9 mouse cellular contexts compared by ENCODE assay signal in genomic region chr5:114591151-114591561, GRCm38 (mm10). TPM values are rescaled to one million over a fixed set of nuclear protein-coding genes. Genes with fewer than 3 reads are reported as not detected.
A peak's percentile ranks its signal among the peaks of the same experiment; 100 is the strongest.
DNase-seq lines count a peak whose midpoint lies in the region; ATAC-seq lines count a peak whose summit lies in the region.
"Had no signal": no experiment of that assay in that cellular context is flagged by ENCODE, and none has a peak within 500 bp of the region (broad histone marks: within the 10 kb centered on the region; RNA-seq: fewer than 3 reads in every experiment).

No protein-coding gene starts in this region.

- 0 out of 2 replicates have a peak overlapping the region, but pooled peaks have one; percentile 2 for H3K9ac ChIP-seq in neural tube, embryonic 11.5 days (ENCODE audit: low read length)
- H3K9ac ChIP-seq in intestine, embryonic 15.5 days: no peak overlapping the region
- no peak overlapping the region for H3K9ac ChIP-seq in neural tube, embryonic 14.5 days (replicated peaks; ENCODE audit: low read depth, low read length)

- no peak overlapping the region for H3K4me3 ChIP-seq in neural tube, embryonic 11.5 days (ENCODE audit: low read depth, low read length)
- no peak overlapping the region for H3K4me3 ChIP-seq in intestine, embryonic 15.5 days (replicated peaks)
- H3K4me3 ChIP-seq in neural tube, embryonic 14.5 days (ENCODE audit: low read depth, low read length): no peak overlapping the region
- H3K4me3 ChIP-seq: myocyte had no signal

- peak overlapping the region; percentile 69 for H3K27ac ChIP-seq in neural tube, embryonic 11.5 days (ENCODE audit: low read depth, low read length)
- H3K27ac ChIP-seq in intestine, embryonic 15.5 days: peak overlapping the region; percentile 83
- 0 out of 2 replicates have a peak overlapping the region, but pooled peaks have one; percentile 2 for H3K27ac ChIP-seq in neural tube, embryonic 14.5 days (ENCODE audit: low read depth, low read length)

- WGBS in neural tube, embryonic 11.5 days: 56% methylated on average over 15 of the region's 15 CpGs
- WGBS in intestine, embryonic 15.5 days: 14% methylated on average over 15 of the region's 15 CpGs
- WGBS in neural tube, embryonic 14.5 days: 34% methylated on average over 15 of the region's 15 CpGs

- no peaks in the 10 kb centered on the region for H3K36me3 ChIP-seq in neural tube, embryonic 11.5 days (ENCODE audit: control insufficient read depth, insufficient read depth, low read length)
- no peaks in the 10 kb centered on the region for H3K36me3 ChIP-seq in intestine, embryonic 15.5 days
- no peaks in the 10 kb centered on the region for H3K36me3 ChIP-seq in neural tube, embryonic 14.5 days (ENCODE audit: control insufficient read depth, insufficient read depth, low read length)

- no peaks in the 10 kb centered on the region for H3K27me3 ChIP-seq in neural tube, embryonic 11.5 days (ENCODE audit: control insufficient read depth, insufficient read depth, low read length)
- H3K27me3 ChIP-seq in intestine, embryonic 15.5 days (replicated peaks): no peaks in the 10 kb centered on the region
- no peaks in the 10 kb centered on the region for H3K27me3 ChIP-seq in neural tube, embryonic 14.5 days (ENCODE audit: control insufficient read depth, insufficient read depth, low read length)

- H3K9me3 ChIP-seq in neural tube, embryonic 11.5 days (ENCODE audit: control insufficient read depth, low read length): no peaks in the 10 kb centered on the region
- no peaks in the 10 kb centered on the region for H3K9me3 ChIP-seq in intestine, embryonic 15.5 days
- H3K9me3 ChIP-seq in neural tube, embryonic 14.5 days (ENCODE audit: control insufficient read depth, low read length): no peaks in the 10 kb centered on the region

- peaks cover 63% of the 10 kb centered on the region for H3K4me1 ChIP-seq in neural tube, embryonic 11.5 days (ENCODE audit: control insufficient read depth, insufficient read depth, low read length)
- peaks cover 82% of the 10 kb centered on the region for H3K4me1 ChIP-seq in intestine, embryonic 15.5 days (replicated peaks)
- H3K4me1 ChIP-seq in neural tube, embryonic 14.5 days (ENCODE audit: control insufficient read depth, insufficient read depth, low read length): peaks cover 58% of the 10 kb centered on the region

- peak; percentile 50 to 71 for DNase-seq in cerebellum, postnatal 10 days
- no peak for DNase-seq in cerebellum, adult 18-20 months
- no peak for DNase-seq in neural tube, embryonic 11.5 days (ENCODE audit: low spot score)
- no peak for DNase-seq in neural tube, embryonic 10.5 days (ENCODE audit: extremely low spot score, low spot score)
- no peak for DNase-seq in thymus, postnatal 14 days
- DNase-seq in right cerebral cortex, postnatal 4 days: no peak

- ATAC-seq in neural tube, embryonic 11.5 days (ENCODE audit: insufficient read depth, low FRiP score, low TSS enrichment): no peak
- ATAC-seq in intestine, embryonic 15.5 days: peak; percentile 50
- no peak for ATAC-seq in neural tube, embryonic 14.5 days (ENCODE audit: low read depth)

- no peak overlapping the region for H3K4me2 ChIP-seq in neural tube, embryonic 11.5 days (ENCODE audit: low read depth)
- peak overlapping the region; percentile 39 for H3K4me2 ChIP-seq in intestine, embryonic 15.5 days (replicated peaks)
- no peak overlapping the region for H3K4me2 ChIP-seq in neural tube, embryonic 14.5 days (ENCODE audit: low read depth, low read length)

RNA-seq across cellular contexts. Expression of gene Fam222a, which starts 23.3 kb away (rescaled TPM):
- 5.0 and 7.5 TPM in 2 replicates for polyA plus RNA-seq in neural tube, embryonic 11.5 days (2014; fragmentation: Nextera tagmentation; extraction: Ambion mirVana)
- 5.1 and 6.2 TPM in 2 replicates for polyA plus RNA-seq in intestine, embryonic 15.5 days (2015; fragmentation: Nextera tagmentation; extraction: Ambion mirVana)
- polyA plus RNA-seq in neural tube, embryonic 14.5 days (2014; fragmentation: Nextera tagmentation; extraction: Ambion mirVana): 5.3 and 7.0 TPM in 2 replicates

Comparison
In these comparisons a context has a peak if more than half of its experiments do, and no peak if none do; other contexts are left out.
1. DNase-seq: peak in cerebellum, postnatal 10 days (2 of 2); none in cerebellum, adult 18-20 months (0 of 2), neural tube, embryonic 11.5 days (single experiment), neural tube, embryonic 10.5 days (single experiment), thymus, postnatal 14 days (single experiment) and right cerebral cortex, postnatal 4 days (single experiment).
2. H3K27ac ChIP-seq: peak in every context shown above with its lines; median percentile 83 in intestine, embryonic 15.5 days; 69 in neural tube, embryonic 11.5 days; 2 in neural tube, embryonic 14.5 days.